Mouse (Mus musculus) neural tube, embryonic 14.5 days (tissue): ENCODE data around the gene Kng1. TPM values are rescaled to one million over a fixed set of nuclear protein-coding genes. Genes with fewer than 3 reads are reported as not detected.
"Not testable (repeated sequence)": the region's sequence is repeated elsewhere in the genome, so short reads cannot be mapped to it uniquely, and the experiment has no call there.

Source experiments
- ATAC-seq: fragments of 200-750 bp; cut with Nextera tagmentation; 2 replicates; pipeline ENCODE4 v1.8.0; 2017; ENCODE audit warnings: low read depth, mild to moderate bottlenecking, moderate TSS enrichment, moderate library complexity
- H3K27ac ChIP-seq: fragments of 300-500 bp; sonication (generic); 2 replicates; pipeline ENCODE4 v1.5.1; 2014; ENCODE audit warnings: low read depth, mild to moderate bottlenecking, control low read depth, low read length, moderate library complexity, mixed read lengths
- H3K27me3 ChIP-seq: fragments of 300-500 bp; sonication (generic); 2 replicates; pipeline ENCODE4 v1.6.1; 2014; ENCODE audit warnings: low read length; ENCODE audit not compliant: control insufficient read depth, insufficient read depth
- H3K36me3 ChIP-seq: fragments of 300-500 bp; sonication (generic); 2 replicates; pipeline ENCODE4 v1.6.1; 2014; ENCODE audit warnings: low read length, mixed read lengths; ENCODE audit not compliant: control insufficient read depth, insufficient read depth
- H3K4me1 ChIP-seq: fragments of 300-500 bp; sonication (generic); 2 replicates; pipeline ENCODE4 v1.6.1; 2014; ENCODE audit warnings: low read length; ENCODE audit not compliant: control insufficient read depth, insufficient read depth
- H3K4me2 ChIP-seq: fragments of 300-500 bp; sonication (generic); 2 replicates; pipeline ENCODE4 v1.6.1; 2014; ENCODE audit warnings: mild to moderate bottlenecking, low read depth, low read length, control low read depth
- H3K4me3 ChIP-seq: fragments of 300-500 bp; sonication (generic); 2 replicates; pipeline ENCODE4 v1.5.1; 2014; ENCODE audit warnings: low read depth, low read length, control low read depth, mixed read lengths
- H3K9ac ChIP-seq: fragments of 300-500 bp; sonication (generic); replicated peaks from 2 replicates; pipeline ENCODE4 v1.6.1; 2014; ENCODE audit warnings: low read depth, mild to moderate bottlenecking, control low read depth, low read length, mixed read lengths
- H3K9me3 ChIP-seq: fragments of 300-500 bp; sonication (generic); 2 replicates; pipeline ENCODE4 v1.6.1; 2016; ENCODE audit warnings: low read length; ENCODE audit not compliant: control insufficient read depth
- WGBS: fragments of 180-500 bp; shearing (Covaris S2); extraction: QIAGEN DNeasy Blood & Tissue Kit; methylation state at CpG from one replicate; pipeline ENCODE4 v1.1.7; 2014; 5-methylcytosine and 5-hydroxymethylcytosine counted together
- polyA plus RNA-seq: library from polyadenylated mRNA; unstranded; fragments of >200 nt; fragmentation: Nextera tagmentation; extraction: Ambion mirVana; gene quantifications from 2 replicates; pipeline ENCODE4 v1.2.1, GENCODE M21; 2014

Kng1 gene
- 0.33 and 0.57 TPM in 2 replicates for polyA plus RNA-seq

DNA sequence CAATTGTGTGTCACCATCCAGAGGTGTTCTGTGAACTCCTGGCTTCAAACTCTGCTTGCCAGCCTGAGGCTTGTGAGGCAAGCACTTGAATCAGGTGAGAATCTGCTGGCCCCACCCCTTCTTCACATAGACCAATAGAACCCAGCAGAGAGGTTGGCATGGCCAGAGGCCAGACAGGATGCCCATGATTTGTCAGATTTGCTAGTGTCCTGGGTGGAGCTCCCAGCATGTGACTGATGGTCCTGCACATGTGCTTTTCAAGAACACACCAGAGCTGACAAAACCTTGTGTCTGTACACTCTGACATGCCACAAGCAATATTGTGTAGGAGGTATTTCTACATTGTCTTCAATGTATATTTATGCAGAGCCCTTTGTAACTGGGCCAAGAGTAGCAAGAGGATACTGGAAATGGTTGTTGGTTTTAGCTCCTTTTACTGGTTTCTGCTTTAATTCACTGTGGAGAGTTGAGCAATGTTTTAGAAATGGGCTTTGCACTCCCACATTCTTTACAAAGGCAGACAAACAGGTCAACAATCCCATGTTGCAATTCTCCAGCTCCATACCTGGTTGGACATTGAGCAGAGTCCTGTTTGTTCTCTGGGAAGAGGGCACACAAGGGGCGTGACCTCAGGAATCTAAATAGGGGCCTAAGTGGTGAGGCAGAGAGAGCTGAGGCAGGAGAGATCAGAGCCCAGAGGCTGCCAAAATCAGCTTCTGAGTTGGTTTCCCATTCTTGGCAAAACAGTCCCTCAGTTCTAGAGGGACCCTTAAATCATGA lies at the start of gene Kng1:
TSS of gene Kng1 (plus strand) at position 198 of the 780 bp plus-strand sequence.
- H3K4me2 ChIP-seq, ATAC-seq, H3K4me1 ChIP-seq, H3K4me3 ChIP-seq, H3K9ac ChIP-seq, H3K9me3 ChIP-seq, H3K27me3 ChIP-seq, H3K27ac ChIP-seq, H3K36me3 ChIP-seq: not testable (repeated sequence)
- WGBS = 78% methylated on average over 1 of the region's 1 CpGs

DNA sequence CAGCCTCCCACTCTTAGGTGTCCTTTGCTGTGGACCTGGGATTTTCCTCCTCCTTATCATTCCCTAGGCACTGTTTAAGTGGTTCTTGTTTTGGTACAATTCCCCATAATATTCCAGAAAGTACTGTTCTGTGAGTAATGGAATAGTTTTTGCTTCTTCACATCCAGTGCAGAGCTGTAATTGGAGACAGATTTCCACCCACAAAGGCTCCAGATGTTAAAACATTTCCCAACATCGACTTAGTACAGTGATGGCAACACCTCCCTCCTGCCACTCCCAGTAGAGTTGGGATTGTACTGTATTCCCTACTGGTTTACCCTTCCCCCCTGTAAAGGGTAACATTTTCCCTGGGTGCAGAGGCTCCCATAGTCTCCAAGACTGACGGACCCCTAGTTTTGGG lies 43.9 kb upstream of the Kng1 start:
- H3K9ac ChIP-seq, ATAC-seq, H3K27me3 ChIP-seq, H3K27ac ChIP-seq, H3K4me2 ChIP-seq, H3K4me3 ChIP-seq, H3K9me3 ChIP-seq, H3K36me3 ChIP-seq, H3K4me1 ChIP-seq: not testable (repeated sequence)
- 87% methylated on average over 2 of the region's 2 CpGs for WGBS

GRCm38 (mm10) chr16:23014645-23015044 lies 43.0 kb upstream of the Kng1 start:
- not testable (repeated sequence) for H3K9ac ChIP-seq, H3K27ac ChIP-seq, H3K9me3 ChIP-seq, ATAC-seq, H3K4me2 ChIP-seq, H3K36me3 ChIP-seq, H3K4me3 ChIP-seq, H3K27me3 ChIP-seq, H3K4me1 ChIP-seq
- 48% methylated on average over 8 of the region's 8 CpGs for WGBS

GRCm38 (mm10) chr16:23020571-23020970 lies 37.1 kb upstream of the Kng1 start:
- not testable (repeated sequence) for H3K27ac ChIP-seq, H3K9ac ChIP-seq, H3K4me3 ChIP-seq, H3K36me3 ChIP-seq, H3K9me3 ChIP-seq, H3K4me2 ChIP-seq, ATAC-seq, H3K27me3 ChIP-seq, H3K4me1 ChIP-seq
- WGBS = 13% methylated on average over 1 of the region's 1 CpGs

DNA sequence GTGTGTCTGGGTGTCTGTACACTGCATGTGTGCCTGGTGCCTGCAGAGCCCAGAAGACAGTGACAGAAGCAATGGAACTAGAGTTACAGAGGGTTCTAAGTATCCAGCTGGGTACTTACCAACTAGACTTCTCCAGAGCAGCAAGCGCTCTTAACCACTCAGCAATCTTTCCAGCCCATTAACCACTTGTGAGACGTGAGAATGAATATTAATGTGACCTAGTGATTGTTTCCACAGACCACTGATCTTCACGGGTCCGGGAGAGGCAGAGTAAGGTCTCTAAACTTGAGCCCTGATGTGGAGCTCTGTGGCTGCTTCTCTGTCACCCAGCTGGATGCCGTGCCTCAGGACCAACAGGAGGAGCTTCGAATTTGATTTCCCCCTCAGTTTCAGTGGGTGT lies 32.6 kb upstream of the Kng1 start:
- no peaks in the 10 kb centered on the region for H3K4me1 ChIP-seq
- H3K36me3 ChIP-seq = no peaks in the 10 kb centered on the region
- H3K9me3 ChIP-seq = no peaks in the 10 kb centered on the region
- no peak for ATAC-seq
- H3K4me2 ChIP-seq = no peak overlapping the region
- H3K9ac ChIP-seq = no peak overlapping the region
- WGBS = 16% methylated on average over 6 of the region's 6 CpGs
- H3K27me3 ChIP-seq = no peaks in the 10 kb centered on the region
- no peak overlapping the region for H3K27ac ChIP-seq
- H3K4me3 ChIP-seq = no peak overlapping the region

DNA sequence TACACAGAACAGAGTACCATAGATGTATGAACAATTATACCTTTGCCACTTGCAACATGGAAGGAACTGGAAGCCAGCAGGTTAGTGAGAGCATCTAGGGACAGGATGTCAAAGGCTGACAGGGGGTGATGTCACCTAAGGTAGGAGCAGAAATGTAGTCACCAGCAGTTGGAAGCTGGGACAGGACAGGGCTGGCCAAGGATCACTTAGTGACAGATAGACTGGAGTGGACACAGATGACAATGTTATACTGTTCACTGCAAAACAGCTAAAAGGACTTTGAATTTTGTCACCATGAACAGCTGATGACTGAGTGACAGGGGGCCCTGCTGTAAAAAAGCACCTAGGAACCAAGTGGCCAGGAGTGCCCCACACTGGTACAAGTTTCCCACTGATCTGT lies 31.1 kb upstream of the Kng1 start:
- Histone ChIP-seq H3K36me3 (no peaks in the 10 kb centered on the region), H3K4me1 (no peaks in the 10 kb centered on the region), H3K9ac (no peak overlapping the region), H3K4me3 (no peak overlapping the region), H3K27ac (no peak overlapping the region), H3K27me3 (no peaks in the 10 kb centered on the region), H3K9me3 (no peaks in the 10 kb centered on the region), H3K4me2 (no peak overlapping the region)
- no peak for ATAC-seq

- 55% methylated on average over 3 of the region's 3 CpGs for WGBS
- not testable (repeated sequence) for H3K4me2 ChIP-seq, H3K9me3 ChIP-seq
Measured at GRCm38 (mm10) chr16:23027341-23027740, 30.3 kb upstream of the Kng1 start.

DNA sequence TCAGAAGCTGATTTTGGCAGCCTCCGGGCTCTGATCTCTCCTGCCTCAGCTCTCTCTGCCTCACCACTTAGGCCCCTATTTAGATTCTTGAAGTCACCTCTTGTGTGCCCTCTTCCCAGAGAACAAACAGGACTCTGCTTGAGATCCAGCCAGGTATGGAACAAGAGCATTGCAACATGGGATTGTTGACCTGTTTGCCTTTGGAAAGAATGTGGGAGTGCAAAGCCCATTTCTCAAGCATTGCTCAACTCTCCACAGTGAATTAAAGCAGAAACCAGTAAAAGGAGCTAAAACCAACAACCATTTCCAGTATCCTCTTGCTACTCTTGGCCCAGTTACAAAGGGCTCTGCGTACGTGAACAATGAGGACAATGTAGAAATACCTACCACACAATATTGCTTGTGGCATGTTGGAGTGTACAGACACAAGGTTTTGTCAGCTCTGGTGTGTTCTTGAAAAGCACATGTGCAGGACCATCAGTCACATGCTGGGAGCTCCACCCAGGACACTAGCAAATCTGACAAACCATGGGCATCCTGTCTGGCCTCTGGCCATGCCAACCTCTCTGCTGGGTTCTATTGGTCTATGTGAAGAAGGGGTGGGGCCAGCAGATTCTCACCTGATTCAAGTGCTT lies 28.6 kb upstream of the Kng1 start, which contains the start of gene Kng2:
TSS of gene Kng2 (minus strand) at position 517 of the 635 bp plus-strand sequence.
- not testable (repeated sequence) for H3K9me3 ChIP-seq, H3K4me1 ChIP-seq, H3K36me3 ChIP-seq, H3K27ac ChIP-seq, H3K27me3 ChIP-seq, ATAC-seq, H3K4me3 ChIP-seq, H3K4me2 ChIP-seq, H3K9ac ChIP-seq
- 67% methylated on average over 3 of the region's 3 CpGs for WGBS

More at GRCm38 (mm10) chr16:23027341-23027740, 30.3 kb upstream of the Kng1 start:
- not testable (repeated sequence) for H3K4me3 ChIP-seq, H3K9ac ChIP-seq, ATAC-seq, H3K27me3 ChIP-seq, H3K27ac ChIP-seq, H3K36me3 ChIP-seq, H3K4me1 ChIP-seq

GRCm38 (mm10) chr16:23030673-23031435 lies 26.8 kb upstream of the Kng1 start:
- H3K27ac ChIP-seq = no peak overlapping the region
- no peak overlapping the region for H3K4me2 ChIP-seq
- no peaks in the 10 kb centered on the region for H3K9me3 ChIP-seq
- H3K27me3 ChIP-seq = no peaks in the 10 kb centered on the region
- no peak overlapping the region for H3K9ac ChIP-seq
- H3K4me1 ChIP-seq = no peaks in the 10 kb centered on the region
- no peak overlapping the region for H3K4me3 ChIP-seq
- no peaks in the 10 kb centered on the region for H3K36me3 ChIP-seq
- no peak for ATAC-seq
- WGBS = 86% methylated on average over 5 of the region's 5 CpGs
